Comparison of ENCODE assay signal across 1 mouse cellular context in the genomic region with DNA sequence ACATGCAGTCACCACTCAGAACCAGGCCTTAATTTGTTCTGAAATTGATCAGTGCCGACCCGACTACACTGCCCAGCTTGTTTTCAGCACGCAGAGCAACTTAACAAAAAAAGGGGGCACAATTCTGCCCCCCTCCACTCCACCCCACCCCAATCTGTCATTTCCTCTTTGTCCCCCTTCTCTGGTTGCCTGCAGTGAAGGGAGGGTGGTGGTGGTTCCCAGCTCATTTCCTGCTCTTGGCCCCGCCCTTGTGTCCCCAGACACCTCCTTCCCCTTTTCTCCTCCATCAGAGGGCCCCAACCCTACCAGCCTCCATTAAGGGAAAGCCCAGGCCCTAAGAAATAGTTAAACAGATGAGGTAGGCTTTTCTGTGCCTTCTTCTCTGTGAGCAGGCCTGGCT.
TF ChIP-seq lines count a peak whose summit lies in the region.

No protein-coding gene starts in this region.

TF ChIP-seq in MEL, 35 proteins besides CTCF, POLR2A, EP300 and RAD21 (continued from another document):
- TF ChIP-seq MYB (IDR thresholded peaks at IDR 0.05; ENCODE audit: low read depth, low read length) (no peak), NELFE (IDR thresholded peaks at IDR 0.05; ENCODE audit: low read depth, low read length) (peak; percentile 50; the same call in 1 of the 2 replicates), E2F4 (IDR thresholded peaks at IDR 0.05; ENCODE audit: borderline replicate concordance, low read depth, low read length) (no peak), ZMIZ1 (IDR thresholded peaks at IDR 0.05; ENCODE audit: low read depth, low read length) (0 out of 2 replicates have a peak, but pooled peaks have one; percentile 31), MXI1 (IDR thresholded peaks at IDR 0.05; ENCODE audit: low read depth, low read length) (peak; percentile 59; the same call in 1 of the 2 replicates), HCFC1 (IDR thresholded peaks at IDR 0.05; ENCODE audit: low read depth, low read length) (peak; percentile 78), MAZ (IDR thresholded peaks at IDR 0.05; ENCODE audit: low read depth, low read length) (peak; percentile 98), BHLHE40 (IDR thresholded peaks at IDR 0.05; ENCODE audit: borderline replicate concordance, low read depth, low read length) (no peak), ZC3H11A (IDR thresholded peaks at IDR 0.05; ENCODE audit: low read depth, low read length) (no peak), RCOR1 (IDR thresholded peaks at IDR 0.05; ENCODE audit: low read depth, low read length) (peak; percentile 59; the same call in 1 of the 2 replicates), ZKSCAN1 (IDR thresholded peaks at IDR 0.05; ENCODE audit: low read depth, low read length) (no peak), TBP (IDR thresholded peaks at IDR 0.05; ENCODE audit: low read depth, low read length) (0 out of 2 replicates have a peak, but pooled peaks have one; percentile 31), CHD1 (IDR thresholded peaks at IDR 0.05; ENCODE audit: low read depth, low read length) (no peak), USF2 (IDR thresholded peaks at IDR 0.05; ENCODE audit: borderline replicate concordance in 1 of 2, insufficient read depth in 1 of 2, low read depth in 1 of 2, low read length in 2 of 2) (no peak), GABPA (IDR thresholded peaks at IDR 0.05; ENCODE audit: low read depth, low read length) (no peak), POLR2AphosphoS2 (IDR thresholded peaks at IDR 0.05; ENCODE audit: low read length) (no peak), GATA1 (IDR thresholded peaks at IDR 0.05; ENCODE audit: low read depth, low read length) (no peak), ZNF384 (IDR thresholded peaks at IDR 0.05; ENCODE audit: low read depth, low read length) (no peak), MAX (IDR thresholded peaks at IDR 0.05; ENCODE audit: low read length) (0 out of 2 replicates have a peak, but pooled peaks have one; percentile 42), MEF2A (IDR thresholded peaks at IDR 0.05; ENCODE audit: extremely low read depth, insufficient replicate concordance, low read depth, low read length, poor library complexity, severe bottlenecking) (no peak), NRF1 (IDR thresholded peaks at IDR 0.05; ENCODE audit: insufficient read depth, low read depth, low read length, poor library complexity, severe bottlenecking) (no peak), USF1 (IDR thresholded peaks at IDR 0.05; ENCODE audit: low read depth, low read length) (no peak), ETS1 (IDR thresholded peaks at IDR 0.05; ENCODE audit: low read depth, low read length) (peak; percentile 54; the same call in 1 of the 2 replicates), ELF1 (IDR thresholded peaks at IDR 0.05; ENCODE audit: low read depth, low read length) (peak; percentile 70), TCF12 (IDR thresholded peaks at IDR 0.05; ENCODE audit: low read depth, low read length) (0 out of 2 replicates have a peak, but pooled peaks have one; percentile 32), UBTF (IDR thresholded peaks at IDR 0.05; ENCODE audit: borderline replicate concordance, insufficient read depth, low read depth, low read length) (no peak), SMC3 (IDR thresholded peaks at IDR 0.05; ENCODE audit: low read depth, low read length) (no peak), KAT2A (conservative IDR thresholded peaks at IDR 0.05; ENCODE audit: low read depth, low read length) (0 out of 2 replicates have a peak, but pooled peaks have one; percentile 32), MAFK (IDR thresholded peaks at IDR 0.05; ENCODE audit: borderline replicate concordance, low read depth, low read length) (no peak), CHD2 (IDR thresholded peaks at IDR 0.05; ENCODE audit: low read length) (no peak)
